Mouse (Mus musculus) heart, embryonic 16.5 days (tissue): ENCODE results near the gene Nsd1. TPM values are rescaled to one million over a fixed set of nuclear protein-coding genes. Genes with fewer than 3 reads are reported as not detected.

Source experiments
- ATAC-seq: fragments of 200-750 bp; cut with Nextera tagmentation; replicated peaks from 2 replicates; pipeline ENCODE4 v1.8.0; 2017; ENCODE audit warnings: moderate number of reproducible peaks; ENCODE audit not compliant: insufficient read depth, low FRiP score; ENCODE audit errors: extremely low read depth
- H3K27ac ChIP-seq: fragments of 300-500 bp; sonication (generic); 2 replicates; pipeline ENCODE4 v1.5.1; 2014; ENCODE audit warnings: mild to moderate bottlenecking, low read length, control low read depth, moderate library complexity
- H3K27me3 ChIP-seq: fragments of 300-500 bp; sonication (generic); 2 replicates; pipeline ENCODE4 v1.6.1; 2014; ENCODE audit warnings: low read length, mixed read lengths; ENCODE audit not compliant: control insufficient read depth, insufficient read depth
- H3K36me3 ChIP-seq: fragments of 300-500 bp; sonication (generic); 2 replicates; pipeline ENCODE4 v1.6.1; 2014; ENCODE audit not compliant: control insufficient read depth, insufficient read depth
- H3K4me1 ChIP-seq: fragments of 300-500 bp; sonication (generic); 2 replicates; pipeline ENCODE4 v1.6.1; 2014; ENCODE audit warnings: low read length, mixed read lengths; ENCODE audit not compliant: control insufficient read depth, insufficient read depth
- H3K4me2 ChIP-seq: fragments of 300-500 bp; sonication (generic); 2 replicates; pipeline ENCODE4 v1.6.1; 2014; ENCODE audit warnings: low read depth, mild to moderate bottlenecking, control low read depth, low read length
- H3K4me3 ChIP-seq: fragments of 300-500 bp; sonication (generic); 2 replicates; pipeline ENCODE4 v1.5.1; 2014; ENCODE audit warnings: mild to moderate bottlenecking, control low read depth, low read length
- H3K9ac ChIP-seq: fragments of 300-500 bp; sonication (generic); 2 replicates; pipeline ENCODE4 v1.6.1; 2014; ENCODE audit warnings: low read length, control low read depth
- H3K9me3 ChIP-seq: fragments of 300-500 bp; sonication (generic); replicated peaks from 2 replicates; pipeline ENCODE4 v1.6.1; 2016; ENCODE audit warnings: low read length; ENCODE audit not compliant: control insufficient read depth
- WGBS: fragments of 180-500 bp; shearing (Covaris S2); extraction: QIAGEN DNeasy Blood & Tissue Kit; methylation state at CpG from one replicate; pipeline ENCODE4 v1.1.7; 2014; 5-methylcytosine and 5-hydroxymethylcytosine counted together
- polyA plus RNA-seq: library from polyadenylated mRNA; unstranded; fragments of >200 nt; fragmentation: Nextera tagmentation; extraction: Ambion mirVana; gene quantifications from 2 replicates; pipeline ENCODE4 v1.2.1, GENCODE M21; 2015

The Nsd1 gene
- polyA plus RNA-seq, 1 experiment from 2014 or later, result 38.1 TPM

DNA sequence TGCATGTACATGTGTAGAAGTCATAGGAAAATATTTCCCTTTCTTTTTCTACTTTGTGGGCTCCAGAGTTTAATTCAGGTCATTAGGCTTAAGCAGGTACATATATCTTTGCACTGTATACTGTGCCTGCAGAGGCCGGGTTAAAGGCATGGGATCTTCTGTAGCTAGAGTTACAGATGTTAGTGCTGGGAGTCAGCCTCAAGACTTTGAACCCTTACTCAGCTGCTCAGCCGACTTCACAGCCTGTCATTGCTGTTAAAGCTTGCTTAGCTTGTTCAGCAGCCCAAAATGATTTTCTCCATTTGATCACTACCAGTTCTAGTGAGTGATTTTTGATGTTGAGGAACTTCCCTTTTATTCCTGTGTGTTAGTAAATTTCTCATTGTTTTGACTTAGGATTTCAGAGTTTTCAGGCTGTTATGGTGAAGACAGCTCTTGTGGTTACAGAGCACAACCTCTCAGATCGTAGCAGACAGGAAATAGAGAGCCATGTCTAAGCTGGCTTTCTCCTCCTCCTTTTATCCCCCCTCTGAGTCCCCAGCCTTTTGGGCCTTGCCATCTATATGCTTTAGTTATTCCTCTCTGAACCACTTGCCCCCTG lies 45.6 kb downstream of the Nsd1 start:
- peaks cover 9% of the 10 kb centered on the region; the same call in 1 of the 2 replicates for H3K36me3 ChIP-seq
- no peak overlapping the region for H3K4me2 ChIP-seq
- H3K4me3 ChIP-seq, result no peak overlapping the region
- no peaks in the 10 kb centered on the region for H3K4me1 ChIP-seq
- ATAC-seq, result no peak
- H3K27ac ChIP-seq, result no peak overlapping the region
- H3K27me3 ChIP-seq, result no peaks in the 10 kb centered on the region
- H3K9me3 ChIP-seq, result no peaks in the 10 kb centered on the region
- H3K9ac ChIP-seq, result no peak overlapping the region
- 59% methylated on average over 3 of the region's 3 CpGs for WGBS

- ATAC-seq, result no peak
- Histone ChIP-seq H3K9me3 (no peaks in the 10 kb centered on the region), H3K27ac (no peak overlapping the region), H3K36me3 (peaks cover 26% of the 10 kb centered on the region), H3K9ac (no peak overlapping the region), H3K4me2 (no peak overlapping the region), H3K4me1 (no peaks in the 10 kb centered on the region), H3K4me3 (no peak overlapping the region), H3K27me3 (no peaks in the 10 kb centered on the region)
- 95% methylated on average over 3 of the region's 3 CpGs for WGBS
These were observed 49.1 kb downstream of the Nsd1 start for GRCm38 (mm10) chr13:55258651-55259050.

- 95% methylated on average over 8 of the region's 8 CpGs for WGBS
- H3K4me2 ChIP-seq, result no peak overlapping the region
- no peak overlapping the region for H3K27ac ChIP-seq
- H3K27me3 ChIP-seq, result no peaks in the 10 kb centered on the region
- peaks cover 36% of the 10 kb centered on the region for H3K36me3 ChIP-seq
- H3K9ac ChIP-seq, result no peak overlapping the region
- peaks cover 2% of the 10 kb centered on the region; the same call in 1 of the 2 replicates for H3K9me3 ChIP-seq
- no peak overlapping the region for H3K4me3 ChIP-seq
- ATAC-seq, result no peak
- no peaks in the 10 kb centered on the region for H3K4me1 ChIP-seq
These were observed 51.9 kb downstream of the Nsd1 start for GRCm38 (mm10) chr13:55261521-55261920.

DNA sequence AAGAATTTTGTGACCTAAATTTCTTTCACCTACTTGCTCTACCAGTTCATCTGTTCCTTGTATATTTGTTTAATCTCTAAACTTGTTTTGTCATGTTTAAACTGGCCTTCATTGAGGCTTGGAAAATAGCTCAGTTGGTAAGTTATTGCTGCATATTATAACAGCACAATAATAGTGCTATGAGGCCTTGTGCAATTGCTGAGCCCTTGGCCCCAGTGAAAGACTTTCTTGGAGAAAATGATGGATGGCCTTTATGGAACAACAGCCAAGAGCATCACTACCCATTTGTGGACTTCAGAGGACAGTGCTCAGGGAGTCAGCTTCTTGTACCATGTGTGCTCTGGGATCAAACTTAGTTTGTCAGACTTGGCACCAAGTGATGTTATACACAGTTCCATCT lies 52.5 kb downstream of the Nsd1 start:
- no peak for ATAC-seq
- Histone ChIP-seq H3K4me1 (no peaks in the 10 kb centered on the region), H3K27me3 (no peaks in the 10 kb centered on the region), H3K36me3 (peaks cover 36% of the 10 kb centered on the region), H3K4me2 (no peak overlapping the region), H3K9me3 (peaks cover 2% of the 10 kb centered on the region; the same call in 1 of the 2 replicates), H3K9ac (no peak overlapping the region), H3K4me3 (no peak overlapping the region), H3K27ac (no peak overlapping the region)

DNA sequence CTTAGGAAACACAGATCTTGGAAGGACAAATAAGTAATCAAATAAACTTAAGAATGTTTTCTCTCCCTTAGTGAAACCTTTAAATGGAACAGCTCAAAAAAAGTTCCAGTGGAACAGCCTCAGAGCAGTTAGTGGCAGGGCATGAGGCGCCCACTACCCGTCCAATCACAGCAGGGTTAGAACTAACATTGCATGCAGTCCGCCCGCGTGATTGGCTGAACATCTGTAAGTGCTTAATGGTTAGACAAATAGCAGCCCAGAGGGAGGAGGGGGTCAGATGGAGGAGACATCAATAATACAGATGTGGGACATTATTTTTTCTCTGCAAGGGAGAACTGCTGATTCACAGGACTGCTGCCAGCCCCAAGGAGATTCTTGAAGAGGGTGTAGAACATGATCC lies 67.6 kb downstream of the Nsd1 start:
- H3K9ac ChIP-seq, result no peak overlapping the region
- no peak for ATAC-seq
- peaks cover 42% of the 10 kb centered on the region for H3K36me3 ChIP-seq

DNA sequence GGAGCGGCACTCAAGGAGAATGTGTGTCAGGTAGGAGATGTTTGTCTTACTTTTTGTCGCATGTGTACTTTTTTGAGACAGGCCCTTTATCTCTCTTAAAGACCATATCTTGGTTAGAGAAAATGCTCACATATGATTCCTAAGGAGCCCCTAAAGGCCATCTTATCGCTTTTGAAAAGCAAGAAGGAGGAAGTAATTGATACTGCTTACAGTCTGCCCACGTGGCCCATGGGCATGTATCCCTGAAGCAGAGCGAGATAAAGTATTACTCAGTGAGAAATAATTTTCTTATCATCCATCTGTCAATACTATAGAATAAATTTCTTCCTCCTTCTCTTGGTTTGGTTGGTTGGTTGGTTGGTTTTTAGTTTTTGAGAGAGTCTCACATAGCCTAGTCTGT lies 68.1 kb downstream of the Nsd1 start:
- Histone ChIP-seq H3K4me3 (no peak overlapping the region), H3K9me3 (no peaks in the 10 kb centered on the region), H3K4me2 (no peak overlapping the region), H3K27me3 (no peaks in the 10 kb centered on the region), H3K9ac (no peak overlapping the region), H3K4me1 (no peaks in the 10 kb centered on the region), H3K36me3 (peaks cover 45% of the 10 kb centered on the region), H3K27ac (no peak overlapping the region)
- ATAC-seq, result no peak
- WGBS, result 78% methylated on average over 5 of the region's 5 CpGs

More for the DNA sequence above, 67.6 kb downstream of the Nsd1 start:
- H3K4me1 ChIP-seq, result no peaks in the 10 kb centered on the region
- no peak overlapping the region for H3K4me2 ChIP-seq
- no peaks in the 10 kb centered on the region for H3K27me3 ChIP-seq
- H3K4me3 ChIP-seq, result no peak overlapping the region
- WGBS, result 89% methylated on average over 5 of the region's 5 CpGs
- no peak overlapping the region for H3K27ac ChIP-seq
- H3K9me3 ChIP-seq, result no peaks in the 10 kb centered on the region

DNA sequence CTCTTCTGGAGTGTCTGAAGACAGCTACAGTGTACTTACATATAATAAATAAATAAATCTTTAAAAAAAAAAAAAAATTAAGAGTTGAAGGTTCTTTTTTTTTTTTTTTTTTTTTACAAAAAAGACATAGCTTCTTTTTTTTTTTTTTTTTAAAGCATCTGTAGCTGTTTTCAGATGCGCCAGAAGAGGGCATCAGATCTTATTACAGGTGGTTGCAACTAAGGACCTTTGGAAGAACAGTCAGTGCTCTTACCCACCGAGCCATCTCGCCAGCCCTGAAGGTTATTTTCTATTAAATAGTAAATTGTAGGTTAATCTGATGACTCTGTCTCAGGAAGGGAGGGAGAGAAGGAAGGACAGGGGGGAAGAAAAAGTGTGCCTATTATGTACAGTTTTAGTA lies 79.3 kb downstream of the Nsd1 start:
- no peaks in the 10 kb centered on the region for H3K9me3 ChIP-seq
- WGBS, result 79% methylated on average over 3 of the region's 3 CpGs
- H3K36me3 ChIP-seq, result peaks cover 54% of the 10 kb centered on the region
- ATAC-seq, result no peak
- no peak overlapping the region for H3K4me2 ChIP-seq
- no peak overlapping the region for H3K27ac ChIP-seq
- no peak overlapping the region for H3K4me3 ChIP-seq
- no peak overlapping the region for H3K9ac ChIP-seq
- H3K4me1 ChIP-seq, result no peaks in the 10 kb centered on the region
- H3K27me3 ChIP-seq, result no peaks in the 10 kb centered on the region

- Histone ChIP-seq H3K4me2 (no peak overlapping the region), H3K27ac (no peak overlapping the region), H3K9me3 (no peaks in the 10 kb centered on the region), H3K4me3 (no peak overlapping the region), H3K4me1 (no peaks in the 10 kb centered on the region), H3K27me3 (no peaks in the 10 kb centered on the region), H3K36me3 (peaks cover 52% of the 10 kb centered on the region), H3K9ac (no peak overlapping the region)
- 91% methylated on average over 1 of the region's 1 CpGs for WGBS
- no peak for ATAC-seq
These were observed 87.2 kb downstream of the Nsd1 start for GRCm38 (mm10) chr13:55296760-55297159.

GRCm38 (mm10) chr13:55300913-55301312 lies 91.3 kb downstream of the Nsd1 start:
- WGBS, result 83% methylated on average over 5 of the region's 5 CpGs
- Histone ChIP-seq H3K4me2 (no peak overlapping the region), H3K27ac (no peak overlapping the region), H3K36me3 (peaks cover 55% of the 10 kb centered on the region), H3K9me3 (no peaks in the 10 kb centered on the region), H3K4me3 (no peak overlapping the region), H3K4me1 (no peaks in the 10 kb centered on the region), H3K9ac (no peak overlapping the region), H3K27me3 (no peaks in the 10 kb centered on the region)
- no peak for ATAC-seq
